Mouse (Mus musculus) urinary bladder, adult 2 months (tissue): ENCODE measurements around the gene Rps26. TPM values are rescaled to one million over a fixed set of nuclear protein-coding genes. Genes with fewer than 3 reads are reported as not detected.

Experiments
- DNase-seq: peaks from one replicate; pipeline ENCODE4 v3.0.0; 2022; ENCODE audit warnings: low spot score
- polyA plus RNA-seq: library from polyadenylated mRNA; depleted of rRNA; stranded (reverse); fragments of >200 nt; gene quantifications from 2 replicates; pipeline ENCODE4 v1.2.3, GENCODE M21; 2012

The Rps26 gene
- polyA plus RNA-seq, 1 experiment: 1,154 TPM

- DNase-seq: no peak
Observed at GRCm38 (mm10) chr10:128606483-128606882, 20.1 kb downstream of the Rps26 start.

GRCm38 (mm10) chr10:128602470-128603128 is 23.9 kb downstream of the Rps26 start:
- DNase-seq: no peak

- DNase-seq: no peak
Observed at GRCm38 (mm10) chr10:128601499-128601898, 25.0 kb downstream of the Rps26 start.

GRCm38 (mm10) chr10:128598476-128598875 is 28.1 kb downstream of the Rps26 start:
- DNase-seq: no peak

GRCm38 (mm10) chr10:128592797-128593196 is 33.8 kb downstream of the Rps26 start:
- DNase-seq: no peak

- DNase-seq: no peak
Observed at GRCm38 (mm10) chr10:128591436-128591835, 35.1 kb downstream of the Rps26 start.

GRCm38 (mm10) chr10:128590193-128590690 is 36.3 kb downstream of the Rps26 start:
- peak; percentile 49 for DNase-seq

- DNase-seq: peak; percentile 82
Observed at GRCm38 (mm10) chr10:128589464-128590192, 36.9 kb downstream of the Rps26 start, which contains the start of gene Erbb3. Erbb3 (minus strand) TSS chr10:128589652.

GRCm38 (mm10) chr10:128588775-128589463 is 37.6 kb downstream of the Rps26 start:
- DNase-seq: no peak

- no peak for DNase-seq
Observed at GRCm38 (mm10) chr10:128588136-128588535, 38.4 kb downstream of the Rps26 start.

- no peak for DNase-seq
Observed at GRCm38 (mm10) chr10:128587697-128588096, 38.9 kb downstream of the Rps26 start.

- DNase-seq: no peak
Observed at GRCm38 (mm10) chr10:128587120-128587519, 39.4 kb downstream of the Rps26 start.

- DNase-seq: no peak
Observed at GRCm38 (mm10) chr10:128586546-128586945, 40.0 kb downstream of the Rps26 start.

GRCm38 (mm10) chr10:128584386-128584785 is 42.2 kb downstream of the Rps26 start:
- DNase-seq: no peak

GRCm38 (mm10) chr10:128583644-128584043 is 42.9 kb downstream of the Rps26 start:
- no peak for DNase-seq

- DNase-seq: no peak
Observed at GRCm38 (mm10) chr10:128579731-128580130, 46.8 kb downstream of the Rps26 start.

GRCm38 (mm10) chr10:128579298-128579697 is 47.2 kb downstream of the Rps26 start:
- no peak for DNase-seq

- no peak for DNase-seq
Observed at GRCm38 (mm10) chr10:128578330-128578729, 48.2 kb downstream of the Rps26 start.

GRCm38 (mm10) chr10:128575063-128575462 is 51.5 kb downstream of the Rps26 start:
- DNase-seq: no peak
